In the genomic region with DNA sequence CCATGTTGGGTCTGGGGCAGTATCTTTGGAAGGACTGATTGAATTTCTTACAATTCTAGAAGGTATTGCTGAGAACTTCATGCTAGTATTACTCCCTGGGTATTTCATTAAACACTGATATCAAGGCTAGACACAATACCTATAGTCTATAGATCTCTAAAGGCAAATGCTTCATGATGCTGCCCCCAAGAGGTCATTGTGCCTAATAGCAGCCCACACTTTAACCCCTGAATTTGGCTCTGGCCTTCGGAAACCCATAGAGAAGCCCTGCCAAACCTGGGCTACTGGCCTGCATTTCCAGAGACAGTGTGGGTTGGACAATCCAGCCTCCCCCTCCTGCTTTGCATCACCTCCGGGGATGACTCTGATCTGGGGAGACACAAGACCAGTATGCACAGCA, we compare ENCODE assay signal across 13 mouse cellular contexts. TPM values are rescaled to one million over a fixed set of nuclear protein-coding genes. Genes with fewer than 3 reads are reported as not detected.
A peak's percentile ranks its signal among the peaks of the same experiment; 100 is the strongest.
DNase-seq lines count a peak whose midpoint lies in the region; ATAC-seq and TF ChIP-seq lines count a peak whose summit lies in the region.
"Had no signal": no experiment of that assay in that cellular context is flagged by ENCODE, and none has a peak within 500 bp of the region (broad histone marks: within the 10 kb centered on the region; RNA-seq: fewer than 3 reads in every experiment).

No protein-coding gene starts in this region.

- no peak overlapping the region for H3K4me3 ChIP-seq in liver, embryonic 14.5 days (ENCODE audit: insufficient read depth in 1 of 2, low read depth in 2 of 2, low read length in 2 of 2)
- H3K4me3 ChIP-seq in liver, embryonic 12.5 days, result no peak overlapping the region
- H3K4me3 ChIP-seq: forebrain, embryonic 10.5 days; heart, embryonic 15.5 days; liver, embryonic 15.5 days; myocyte had no signal

- H3K27ac ChIP-seq in liver, embryonic 14.5 days, result no peak overlapping the region
- H3K27ac ChIP-seq in liver, embryonic 12.5 days, result no peak overlapping the region
- H3K27ac ChIP-seq: forebrain, embryonic 10.5 days; heart, embryonic 15.5 days; liver, embryonic 15.5 days had no signal

- no peaks in the 10 kb centered on the region for H3K36me3 ChIP-seq in liver, embryonic 14.5 days (replicated peaks; ENCODE audit: control insufficient read depth, insufficient read depth, low read depth)
- no peaks in the 10 kb centered on the region for H3K36me3 ChIP-seq in liver, embryonic 12.5 days
- H3K36me3 ChIP-seq: forebrain, embryonic 10.5 days; heart, embryonic 15.5 days; liver, embryonic 15.5 days had no signal

- H3K27me3 ChIP-seq in liver, embryonic 14.5 days (ENCODE audit: control insufficient read depth, insufficient read depth, low read length), result no peaks in the 10 kb centered on the region
- H3K27me3 ChIP-seq in liver, embryonic 12.5 days (replicated peaks), result 0 out of 2 replicates have a peak, but pooled peaks cover 4% of the 10 kb centered on the region
- H3K27me3 ChIP-seq: heart, embryonic 15.5 days; liver, embryonic 15.5 days had no signal

- peak; percentile 28 to 38 for DNase-seq in cerebellum, postnatal 10 days
- DNase-seq in cerebellum, postnatal 4 days (ENCODE audit: low spot score in 2 of 2), result no peak
- DNase-seq in liver, embryonic 14.5 days (ENCODE audit: low read depth in 3 of 3, low spot score in 3 of 3), result no peak
- DNase-seq in adipocyte (ENCODE audit: low spot score), result peak; percentile 25
- no peak for DNase-seq in urinary bladder, postnatal 25 days (ENCODE audit: low spot score)
- DNase-seq in adrenal gland, adult 8-10 months, result no peak
- DNase-seq: kidney, postnatal 4 days had no signal

- H3K4me2 ChIP-seq in liver, embryonic 14.5 days (ENCODE audit: low read depth), result no peak overlapping the region
- no peak overlapping the region for H3K4me2 ChIP-seq in liver, embryonic 12.5 days
- H3K4me2 ChIP-seq: heart, embryonic 15.5 days; liver, embryonic 15.5 days had no signal

- peak; percentile 49 for TF ChIP-seq CTCF in liver, embryonic 14.5 days (IDR thresholded peaks at IDR 0.05; ENCODE audit: low read depth)

- no peaks in the 10 kb centered on the region for H3K9me3 ChIP-seq in liver, embryonic 14.5 days (ENCODE audit: control insufficient read depth, low read length)
- no peaks in the 10 kb centered on the region for H3K9me3 ChIP-seq in liver, embryonic 12.5 days (replicated peaks)
- H3K9me3 ChIP-seq: forebrain, embryonic 10.5 days; heart, embryonic 15.5 days; liver, embryonic 15.5 days had no signal

- no peak for TF ChIP-seq EP300 in liver, embryonic 14.5 days (IDR thresholded peaks at IDR 0.05; ENCODE audit: low read depth)

- no peaks in the 10 kb centered on the region for H3K4me1 ChIP-seq in liver, embryonic 14.5 days (replicated peaks; ENCODE audit: control insufficient read depth in 2 of 2, insufficient read depth in 2 of 2, low read length in 1 of 2)
- no peaks in the 10 kb centered on the region for H3K4me1 ChIP-seq in liver, embryonic 12.5 days
- H3K4me1 ChIP-seq: heart, embryonic 15.5 days; liver, embryonic 15.5 days had no signal

- ATAC-seq in liver, embryonic 14.5 days (ENCODE audit: insufficient read depth), result no peak
- no peak for ATAC-seq in liver, embryonic 12.5 days
- ATAC-seq in megakaryocyte, adult 5-6 weeks (ENCODE audit: poor library complexity, severe bottlenecking), result 0 out of 2 replicates have a peak, but pooled peaks have one; percentile 27

- no peak overlapping the region for H3K9ac ChIP-seq in liver, embryonic 14.5 days (replicated peaks)
- no peak overlapping the region for H3K9ac ChIP-seq in liver, embryonic 12.5 days
- H3K9ac ChIP-seq: heart, embryonic 15.5 days; liver, embryonic 15.5 days had no signal

- 36% methylated on average over 2 of the region's 2 CpGs for WGBS in liver, embryonic 14.5 days (ENCODE audit: insufficient replicate concordance)
- WGBS in liver, embryonic 12.5 days (ENCODE audit: insufficient replicate concordance), result 24% methylated on average over 2 of the region's 2 CpGs

RNA-seq across cellular contexts. Expression of gene Ireb2, which starts 33.8 kb away (rescaled TPM):
- 6.3 and 8.9 TPM in 2 replicates for polyA plus RNA-seq in liver, embryonic 14.5 days (2012; rRNA removed)
- polyA plus RNA-seq in liver, embryonic 14.5 days (2014; fragmentation: Nextera tagmentation; extraction: Ambion mirVana), result 12.3 and 12.4 TPM in 2 replicates
- polyA plus RNA-seq in liver, embryonic 12.5 days (2016; fragmentation: Nextera tagmentation; extraction: Ambion mirVana), result 17.9 and 18.2 TPM in 2 replicates
- 44.2 and 47.9 TPM in 2 replicates for total RNA-seq in megakaryocyte, adult 5-6 weeks (2015)
- 37.6 and 41.2 TPM in 2 replicates for total RNA-seq in megakaryocyte, adult 5-6 weeks (2017)
- 10 to 100 TPM; 44.2 to 48.8 (median 47.7) TPM for total RNA-seq in adrenal gland, adult 8-10 months (2022)

Comparison
In these comparisons a context has a peak if more than half of its experiments do, and no peak if none do; other contexts are left out.
1. DNase-seq: peak in cerebellum, postnatal 10 days (2 of 2) and adipocyte (single experiment); none in cerebellum, postnatal 4 days (0 of 2), liver, embryonic 14.5 days (0 of 3), urinary bladder, postnatal 25 days (single experiment) and adrenal gland, adult 8-10 months (single experiment).